Mouse (Mus musculus): ENCODE measurements at regions not wholly inside any gene's neighbourhood (a gene's known extent, or its start where the extent isn't known, plus 50 kb on each side); places are given as distances from the start of the nearest gene placed in this dataset.

DNA sequence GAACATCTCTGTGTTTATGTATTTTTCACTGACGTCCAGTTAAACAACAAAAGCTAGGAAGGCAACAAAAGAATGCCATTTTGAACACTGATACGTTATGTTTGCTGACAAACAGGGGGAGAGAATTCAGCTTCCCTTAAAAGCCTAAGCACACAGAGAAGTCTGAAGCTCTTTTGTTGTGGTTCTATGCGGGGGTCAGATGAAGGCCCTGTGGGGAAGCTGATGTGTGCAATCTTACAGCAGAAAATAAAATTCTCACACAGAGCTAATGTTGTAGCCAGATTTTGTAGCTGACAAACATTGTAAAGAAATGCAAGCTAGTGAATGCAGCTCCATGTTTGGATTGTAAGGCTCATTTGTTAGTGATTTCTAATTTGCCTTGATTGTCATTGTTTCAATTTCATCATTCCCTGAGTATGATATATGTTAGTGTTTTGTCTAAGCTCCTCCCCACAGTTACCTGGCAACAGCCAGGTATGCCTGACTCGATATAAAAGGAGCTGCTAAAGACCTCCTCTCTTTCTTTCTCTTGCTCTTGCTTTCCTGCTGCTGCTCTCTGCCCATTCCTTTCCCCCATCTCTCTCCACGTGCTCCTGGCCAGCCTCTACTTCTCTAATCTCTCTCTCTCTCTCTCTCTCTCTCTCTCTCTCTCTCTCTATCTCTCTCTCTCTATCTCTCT, 115.0 kb downstream of the Rab38 start:
- TF ChIP-seq CTCF (IDR thresholded peaks at IDR 0.05; ENCODE audit: low read depth) = no peak
- no peak for TF ChIP-seq EP300 (IDR thresholded peaks at IDR 0.05; ENCODE audit: low read depth)

Data from liver, embryonic 14.5 days (tissue).